Mouse (Mus musculus) adipocyte (in vitro differentiated cells): ENCODE results near the gene Ccdc33.

Experiments used
- DNase-seq: peaks from one replicate; pipeline ENCODE4 v3.0.0-alpha.2; 2016; ENCODE audit warnings: low spot score

Ccdc33 gene

DNA sequence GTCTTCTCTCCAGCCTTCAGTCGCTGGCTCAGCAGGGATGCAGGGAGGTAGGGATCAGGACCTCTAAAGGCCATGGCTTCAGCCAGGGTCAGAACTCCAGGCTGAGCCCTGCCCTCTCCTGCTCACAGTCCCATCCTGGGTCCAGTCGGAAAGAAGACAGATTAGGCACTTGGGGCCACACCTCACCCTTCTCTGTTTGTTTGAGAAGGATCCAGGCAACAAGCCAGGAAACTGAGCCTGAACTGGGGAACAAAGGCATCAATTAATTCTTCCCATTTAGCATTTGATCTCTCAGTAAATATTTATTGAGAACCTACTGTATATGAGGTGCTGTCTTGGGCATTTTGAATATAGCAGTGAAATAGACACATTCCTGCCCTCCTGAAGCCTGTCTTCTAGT, at the start of gene Ccdc33:
TSS of gene Ccdc33 (minus strand) at position 153 of the 400 bp plus-strand sequence.
- DNase-seq, result no peak

DNA sequence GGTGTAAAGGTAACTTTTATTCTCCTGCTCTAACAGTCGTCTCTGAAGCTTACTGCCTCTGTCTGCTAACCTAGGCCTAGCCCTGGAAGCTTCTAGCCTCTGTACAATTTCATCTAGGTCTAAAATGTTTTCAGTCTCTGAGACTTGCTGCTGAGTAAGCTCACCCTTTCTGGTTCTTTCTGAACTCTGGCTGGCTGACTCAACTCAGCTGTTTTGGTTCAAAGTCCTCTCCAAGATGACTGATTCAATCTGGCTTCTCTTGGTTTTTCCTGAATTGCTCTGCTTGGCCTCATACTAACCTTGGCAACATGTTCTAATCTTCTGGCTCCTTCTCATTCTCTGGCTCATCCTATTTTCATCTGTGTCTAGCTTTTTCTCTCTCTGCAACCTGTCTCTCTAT, 47.2 kb upstream of the Ccdc33 start:
- DNase-seq, result no peak

DNA sequence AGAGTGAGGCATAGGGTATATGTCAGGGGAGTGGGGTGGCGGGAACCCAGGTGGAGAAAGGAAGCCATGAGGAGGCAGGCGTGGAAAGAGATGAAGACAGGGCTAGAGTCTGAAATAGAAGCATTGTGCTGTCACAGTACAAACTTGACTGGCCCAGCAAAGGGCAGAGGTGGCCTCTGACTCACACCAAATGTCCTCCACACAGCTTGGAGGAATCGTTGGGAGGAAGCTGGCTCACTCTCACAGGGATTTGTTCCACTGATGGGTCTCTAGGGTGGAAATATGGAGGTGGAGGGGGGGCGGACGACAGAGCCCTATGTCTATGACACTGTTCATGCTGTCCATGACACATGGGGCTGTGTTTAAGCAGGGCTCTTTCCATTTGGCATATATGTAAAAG, 44.5 kb upstream of the Ccdc33 start:
- DNase-seq, result no peak

DNA sequence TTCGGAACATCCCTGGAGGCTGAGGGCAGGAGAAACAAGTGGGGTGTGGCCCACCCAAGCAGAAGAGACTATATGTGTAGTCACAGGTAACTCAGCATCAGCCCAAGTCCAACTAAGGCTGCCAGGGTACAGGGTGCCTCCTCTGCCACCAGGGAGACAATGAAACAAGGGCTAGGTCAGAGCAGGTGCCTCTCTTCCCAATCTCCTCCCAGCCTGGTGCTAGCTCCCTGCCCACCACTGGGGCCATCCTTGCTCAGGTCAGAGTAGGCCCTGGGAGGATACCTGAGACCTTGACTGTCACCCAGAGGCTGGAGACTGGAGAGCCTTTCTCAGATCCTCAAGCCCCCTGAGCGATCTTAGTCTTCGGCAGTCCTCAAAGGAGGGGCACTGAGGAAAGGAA, 43.5 kb upstream of the Ccdc33 start:
- DNase-seq, result no peak

DNA sequence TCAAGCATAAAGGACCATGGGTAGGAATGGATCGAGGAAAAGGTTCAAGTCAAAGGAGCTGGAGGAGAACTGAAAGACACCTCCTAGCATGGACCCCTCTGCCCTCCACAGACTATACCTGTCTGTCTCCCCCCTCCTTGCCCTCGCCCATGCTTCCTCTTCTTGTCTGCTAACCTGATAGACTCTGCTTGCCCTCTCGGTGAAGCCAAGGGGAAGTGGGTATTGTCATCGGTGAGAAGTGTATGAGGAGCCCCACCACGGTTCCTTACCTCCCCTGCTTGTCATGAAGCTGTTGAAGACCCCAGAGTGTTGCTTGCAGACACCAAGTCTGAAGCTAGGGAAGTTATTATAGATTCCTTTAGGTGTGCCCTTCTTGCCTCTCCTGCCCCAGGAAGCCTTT, 41.7 kb upstream of the Ccdc33 start:
- no peak for DNase-seq

DNA sequence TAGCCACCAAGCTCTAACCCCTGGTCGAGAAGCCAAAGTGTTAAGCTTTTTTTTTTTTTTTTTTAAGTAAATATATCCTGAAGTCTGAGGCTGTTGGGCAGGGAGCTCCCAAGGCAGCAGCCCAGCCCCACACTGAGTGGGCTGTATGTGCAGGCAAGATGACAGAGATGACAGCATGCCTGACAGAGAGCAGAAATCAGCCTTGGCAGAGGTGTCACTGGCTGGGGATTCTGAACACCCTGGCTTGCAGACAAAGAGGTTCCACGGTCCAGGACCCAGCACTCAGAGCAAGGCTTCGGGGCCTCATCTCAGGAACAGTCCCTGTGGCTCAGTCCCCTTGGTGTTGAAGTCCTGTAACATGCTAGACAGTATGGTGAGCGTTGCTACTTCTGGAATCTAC, 41.2 kb upstream of the Ccdc33 start:
- DNase-seq, result no peak

DNA sequence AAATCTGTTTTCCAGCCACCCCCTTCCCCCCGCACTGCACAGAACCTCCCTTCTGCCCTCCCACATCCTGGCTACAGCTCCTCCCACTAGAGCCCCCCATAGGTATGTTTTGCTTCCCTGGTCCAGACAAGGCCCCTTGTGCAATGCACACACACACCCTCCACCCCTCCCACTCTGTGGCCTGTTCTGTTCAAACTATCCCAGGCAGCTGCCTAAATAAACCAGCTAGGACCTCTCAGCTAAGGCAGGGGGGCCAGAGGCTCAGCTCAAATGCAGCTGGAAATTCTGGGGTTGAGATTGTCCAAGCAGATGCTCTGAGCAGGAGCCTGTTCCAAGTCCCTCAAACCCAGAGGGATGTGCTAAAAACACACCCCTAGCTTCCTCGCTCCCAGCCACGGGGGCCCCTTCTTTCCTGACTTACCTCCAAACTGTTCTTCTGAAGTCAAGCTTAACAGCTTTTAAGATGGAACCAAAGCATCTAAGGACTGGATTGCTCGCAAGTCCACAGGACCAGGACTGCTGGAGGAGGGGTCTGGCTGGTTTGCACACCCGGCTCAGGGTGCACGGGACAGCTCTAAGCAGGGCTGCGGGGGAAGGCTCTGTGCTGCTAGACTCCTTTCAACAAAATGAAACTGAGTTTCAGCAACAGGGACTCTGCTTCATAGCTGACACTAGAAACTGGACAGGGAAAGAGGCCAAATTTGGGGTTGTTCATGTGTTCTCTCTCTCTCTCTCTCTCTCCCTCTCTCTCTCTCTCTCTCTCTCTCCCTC, 40.1 kb upstream of the Ccdc33 start:
- peak; percentile 73 for DNase-seq

DNA sequence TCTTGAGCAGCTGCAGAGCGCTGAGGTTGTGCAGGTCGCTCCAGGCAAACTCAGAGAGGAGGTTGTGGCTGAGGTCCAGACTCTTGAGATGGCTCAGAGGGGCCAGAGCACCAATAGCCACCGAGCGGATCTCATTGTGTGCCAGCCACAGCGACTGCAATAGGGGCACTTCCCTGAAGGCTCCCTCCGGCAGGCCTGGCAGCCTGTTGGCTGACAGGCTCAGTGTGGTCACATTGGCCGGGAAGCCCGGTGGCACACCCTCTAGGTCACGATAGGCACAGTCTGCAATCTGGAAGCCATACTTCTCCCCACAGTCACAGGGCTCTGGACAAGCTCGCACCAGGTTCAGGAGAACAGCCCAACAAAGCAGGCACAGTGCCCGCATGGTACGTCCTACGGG, 39.2 kb upstream of the Ccdc33 start:
- DNase-seq, result no peak

DNA sequence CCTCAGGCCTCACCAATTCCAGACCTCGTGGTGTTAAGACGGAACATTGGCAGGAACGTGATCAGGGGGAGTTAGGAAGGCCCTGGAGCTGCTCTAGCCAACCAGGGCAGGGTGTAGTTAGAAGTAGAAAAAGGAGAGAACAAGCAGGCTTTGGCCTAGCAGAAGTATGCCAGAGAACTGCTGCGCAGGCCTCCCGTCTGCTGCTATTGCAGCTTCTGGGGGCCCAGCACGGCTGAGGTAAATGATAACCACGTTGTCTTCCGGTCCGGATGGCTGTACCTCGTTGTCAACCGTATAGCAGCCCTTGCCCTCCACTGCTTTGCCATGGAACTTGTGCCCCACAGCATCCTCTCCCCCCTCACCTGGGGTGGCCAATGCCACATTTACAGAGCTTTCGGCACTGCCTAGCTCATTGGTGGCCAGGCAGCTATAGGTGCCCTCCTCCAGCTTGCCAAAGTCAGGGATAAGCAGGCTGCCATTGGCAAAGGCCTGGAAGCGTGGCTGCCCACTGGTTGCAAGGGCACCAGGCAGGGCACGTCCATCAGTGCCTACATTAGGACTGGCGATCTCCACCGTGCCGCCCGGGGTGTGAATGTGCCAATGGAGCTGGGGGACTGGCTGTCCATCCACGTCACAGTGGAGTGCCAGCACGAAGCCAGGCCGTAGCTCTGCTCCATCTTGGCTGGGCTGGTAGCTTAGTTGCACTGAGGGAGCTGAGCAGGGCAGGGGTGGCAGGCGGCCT, 38.4 kb upstream of the Ccdc33 start:
- DNase-seq, result no peak

DNA sequence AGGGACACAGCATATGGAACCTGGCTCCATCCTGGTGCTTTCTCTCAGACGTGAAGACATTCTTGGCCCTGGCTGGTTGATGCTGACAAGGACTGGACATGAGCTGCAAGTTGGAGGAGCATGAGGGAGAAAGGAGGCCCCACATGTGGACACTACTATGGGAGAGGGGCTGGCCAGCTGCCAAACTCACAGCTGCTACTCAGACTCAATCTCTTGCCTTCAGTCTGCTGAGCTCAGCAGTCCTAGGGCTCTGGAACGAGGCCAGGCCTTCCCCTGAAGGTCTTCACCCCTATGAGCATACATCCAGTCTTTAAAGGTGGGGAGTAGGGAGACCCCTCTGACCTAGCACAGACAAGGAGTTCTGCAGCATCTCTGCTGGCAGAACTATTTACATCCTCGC, 36.7 kb upstream of the Ccdc33 start:
- peak; percentile 39 for DNase-seq

DNA sequence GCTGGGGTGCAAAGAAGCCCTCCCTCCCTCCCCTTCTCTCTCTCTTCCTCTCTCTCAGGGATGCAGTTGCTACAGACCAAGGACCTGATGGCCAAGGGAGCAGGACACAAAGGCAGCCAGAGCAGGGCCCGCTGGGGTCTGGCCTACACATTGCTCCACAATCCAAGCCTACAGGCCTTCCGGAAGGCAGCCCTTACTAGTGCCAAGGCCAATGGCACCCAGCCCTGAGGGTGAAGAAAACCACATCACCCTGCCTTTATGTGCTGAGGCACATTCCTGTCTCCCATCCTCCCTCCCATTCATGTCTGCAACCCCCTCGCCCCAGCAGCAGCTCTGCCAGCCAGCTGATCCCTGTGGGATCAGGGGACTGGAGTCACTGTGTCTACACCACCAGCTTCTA, 34.5 kb upstream of the Ccdc33 start:
- DNase-seq, result no peak

DNA sequence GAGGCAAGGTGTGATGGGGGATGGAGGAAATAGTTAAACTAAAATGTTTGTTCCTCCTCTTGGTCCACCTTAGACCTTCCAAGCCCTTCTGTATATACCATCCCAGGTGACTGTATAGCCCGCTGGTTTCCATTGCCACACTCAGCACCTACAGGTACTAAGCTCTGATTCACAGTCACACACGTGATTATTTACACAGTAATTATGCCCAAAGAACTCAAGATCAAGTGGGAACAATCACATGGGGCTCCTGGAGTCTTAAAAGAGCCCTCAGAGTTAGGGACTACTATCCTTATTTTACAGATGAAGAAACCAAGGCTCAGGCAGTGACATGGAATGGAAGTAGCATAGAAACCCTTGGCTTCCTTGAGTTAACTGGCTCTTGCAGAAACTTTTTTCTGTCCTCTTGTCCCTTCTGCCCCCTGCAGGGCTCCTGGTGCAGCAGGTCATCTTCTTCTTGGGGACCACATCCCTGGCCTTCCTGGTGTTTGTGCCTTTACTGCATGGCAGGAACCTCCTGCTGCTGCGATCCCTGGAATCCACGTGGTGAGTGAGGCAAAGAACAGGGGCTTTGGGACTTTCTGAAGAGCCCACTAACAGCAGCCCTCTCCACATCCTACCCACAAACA, 32.2 kb upstream of the Ccdc33 start:
- peak; percentile 26 for DNase-seq

DNA sequence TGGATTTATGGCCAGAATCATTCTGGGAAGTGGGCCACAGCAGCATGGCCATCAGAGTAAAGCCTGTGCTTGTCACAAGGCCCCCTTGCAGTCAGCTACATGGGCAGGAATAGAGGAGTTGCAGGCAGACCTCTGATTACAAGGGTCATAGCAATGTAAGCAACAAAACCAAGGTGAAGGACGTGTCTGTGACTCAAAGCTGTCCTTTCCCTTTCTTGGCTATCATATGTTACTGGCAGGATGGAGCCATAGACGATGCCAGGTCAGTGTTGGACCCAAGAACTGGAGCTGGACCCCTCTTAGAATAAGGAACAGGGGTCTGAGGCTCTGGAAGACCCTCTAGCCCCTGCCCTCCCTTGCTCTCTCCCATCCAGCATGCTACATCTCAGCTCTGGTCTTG, 30.2 kb upstream of the Ccdc33 start:
- DNase-seq, result no peak

DNA sequence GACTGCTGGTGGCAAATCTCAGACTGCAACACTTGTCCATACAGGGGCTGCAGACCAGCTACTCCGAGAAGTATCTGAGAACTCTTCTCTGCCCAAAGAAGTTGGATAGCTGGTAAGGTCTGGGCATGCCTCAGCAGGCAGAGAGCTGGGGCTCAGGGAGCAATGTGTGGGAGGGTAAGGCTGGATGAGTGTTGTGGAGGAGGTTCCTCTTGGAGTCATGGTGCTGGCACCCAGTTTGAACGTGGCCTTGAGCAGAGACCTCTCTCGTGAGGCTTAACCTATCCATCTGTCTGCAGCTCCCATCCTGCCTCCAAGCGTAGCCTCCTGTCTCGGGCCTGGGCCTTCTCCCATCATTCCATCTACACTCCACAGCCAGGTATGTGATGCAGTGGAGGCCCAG, 26.8 kb upstream of the Ccdc33 start:
- DNase-seq, result no peak

DNA sequence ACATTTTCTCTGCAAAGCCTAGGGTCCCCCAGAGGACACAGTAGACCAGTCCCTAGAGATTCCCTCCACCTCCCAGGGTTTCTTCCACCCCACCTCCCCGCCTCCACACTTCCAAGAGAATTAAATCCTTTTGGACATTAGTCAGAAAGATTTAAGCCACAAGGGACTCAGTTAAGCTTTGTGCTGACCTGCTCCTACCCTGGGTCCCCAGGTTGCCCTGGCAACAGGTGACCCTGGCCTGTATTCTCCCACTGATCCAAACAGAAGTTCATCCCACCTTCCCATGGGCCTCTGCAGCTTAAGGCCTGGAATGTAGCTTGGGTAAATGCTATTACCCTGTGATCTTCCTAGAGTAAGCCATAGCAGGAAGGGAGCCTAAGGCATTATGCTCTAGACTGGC, 26.0 kb upstream of the Ccdc33 start:
- DNase-seq, result no peak

DNA sequence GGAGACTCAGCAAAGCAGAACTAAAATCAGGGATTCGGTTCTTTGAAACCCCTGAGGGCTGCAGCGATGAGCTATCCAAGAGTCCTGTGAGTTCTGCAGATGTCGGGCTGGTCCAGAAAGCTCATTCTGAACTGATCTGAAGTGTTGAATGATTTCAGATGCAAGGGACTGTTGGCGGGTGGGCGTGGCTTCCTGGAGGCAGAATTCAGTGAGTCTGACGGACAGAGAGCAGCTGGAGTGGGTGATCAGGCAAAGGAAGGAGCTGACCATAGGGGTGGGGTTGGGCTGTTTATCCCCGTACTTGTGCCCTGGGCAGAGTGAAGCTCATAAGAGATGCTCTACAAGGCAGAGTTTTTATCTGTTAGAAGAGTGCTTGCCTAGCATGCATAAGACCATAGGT, 24.8 kb upstream of the Ccdc33 start:
- DNase-seq, result no peak

DNA sequence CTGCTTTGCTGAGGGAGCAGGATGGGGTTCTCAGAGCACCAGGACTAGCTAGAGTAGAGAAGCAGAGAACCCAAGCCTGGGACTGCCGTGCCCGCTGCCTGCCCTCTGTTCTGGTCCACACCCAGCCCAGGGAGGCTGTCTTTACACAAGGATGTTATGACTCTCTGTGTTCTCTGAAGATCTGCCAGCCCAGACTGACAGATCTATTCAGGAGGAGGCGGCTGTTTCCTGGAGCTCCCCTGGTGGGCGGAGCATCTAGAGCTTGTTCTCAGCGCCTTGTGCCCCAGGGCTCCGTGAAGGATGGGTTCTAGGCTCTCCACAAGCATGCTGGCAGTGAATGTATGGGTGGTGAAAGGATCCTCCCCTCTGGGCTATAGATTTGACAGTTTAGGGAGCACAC, 21.3 kb upstream of the Ccdc33 start:
- no peak for DNase-seq

DNA sequence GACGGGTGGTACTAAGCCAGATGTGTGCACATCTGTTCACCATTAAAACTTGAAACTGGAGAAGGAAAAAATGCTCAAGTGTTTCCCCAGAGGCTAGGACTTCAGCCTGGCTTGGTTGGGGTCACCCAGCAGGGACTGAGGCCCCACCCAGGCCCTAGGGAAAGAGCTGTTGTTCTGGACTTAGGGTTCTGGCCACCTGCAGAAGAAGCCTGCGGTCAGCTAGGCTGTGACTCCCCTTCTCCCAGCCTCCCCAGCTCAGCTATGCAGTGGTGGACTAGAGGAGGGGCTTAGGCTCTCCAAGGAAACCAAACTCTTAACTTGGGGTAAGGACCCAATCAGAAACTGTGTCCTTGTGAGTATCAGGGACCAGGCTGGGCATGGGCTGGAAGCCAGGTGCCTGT, 17.3 kb upstream of the Ccdc33 start:
- DNase-seq, result no peak

DNA sequence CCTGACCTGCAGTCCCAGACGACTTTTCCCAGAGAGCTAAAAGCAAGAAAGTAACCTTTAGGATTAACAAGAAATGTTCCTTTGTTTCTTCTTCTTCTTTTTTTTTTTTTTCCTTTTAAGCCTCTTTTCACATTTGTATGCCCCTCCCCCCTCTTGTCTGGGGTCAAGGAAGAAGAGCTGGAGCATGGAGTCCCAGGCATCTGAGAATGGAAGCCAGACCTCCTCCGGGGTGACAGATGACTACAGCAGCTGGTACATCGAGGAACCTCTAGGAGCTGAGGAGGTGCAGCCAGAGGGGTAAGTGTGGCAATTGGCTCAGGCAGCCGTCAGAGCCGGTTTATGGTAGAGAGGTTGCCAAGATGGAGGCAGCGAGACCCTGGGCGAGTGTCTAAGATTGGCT, 16.3 kb upstream of the Ccdc33 start:
- DNase-seq, result no peak

DNA sequence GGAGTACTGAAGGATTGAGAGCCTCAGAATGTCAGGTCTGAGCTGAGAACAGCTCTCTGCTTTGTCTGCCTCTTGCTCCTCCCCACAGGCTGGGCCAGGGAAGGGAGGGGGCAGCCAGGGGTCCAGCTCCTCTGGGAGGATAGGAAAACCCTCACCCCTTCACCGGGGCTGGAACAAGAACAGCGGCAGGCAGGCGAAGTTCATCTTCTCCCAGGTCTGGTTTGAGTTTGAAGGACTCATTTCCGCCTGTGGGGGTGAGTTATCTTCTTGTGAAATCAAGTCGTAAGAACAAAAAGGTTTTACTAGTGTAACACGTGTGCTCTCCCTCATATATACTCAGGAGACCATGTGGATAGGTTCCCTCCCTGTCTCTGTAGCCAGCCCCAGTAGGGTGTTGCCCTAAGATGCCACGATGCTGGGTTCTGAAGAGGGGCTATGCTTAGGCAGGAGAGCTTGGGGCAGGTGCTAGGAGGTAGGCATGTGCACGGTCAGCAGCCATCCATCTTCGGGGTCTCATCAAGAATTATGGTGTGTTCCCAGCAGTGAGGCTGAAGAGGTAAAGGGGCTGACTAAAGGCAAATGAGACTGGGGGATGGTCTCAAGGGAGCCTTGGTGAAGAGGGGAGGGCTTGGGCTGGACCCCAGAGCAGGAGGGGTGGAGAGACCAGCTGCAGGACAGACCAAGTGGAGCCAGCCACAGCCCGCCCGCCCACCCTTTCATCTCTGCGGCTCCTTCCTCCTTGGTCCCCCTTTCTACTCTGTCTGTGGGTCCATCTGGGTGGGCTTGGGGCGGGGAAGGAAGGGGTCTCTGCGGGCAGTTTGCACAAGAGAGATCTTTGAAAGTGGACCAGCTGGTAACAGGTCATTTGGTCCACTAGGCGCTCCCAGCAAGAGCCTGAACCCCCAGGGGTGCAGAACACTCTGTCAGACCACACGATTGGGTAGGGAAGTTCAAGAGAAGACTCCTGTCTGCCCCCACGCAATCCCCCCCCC, 15.6 kb upstream of the Ccdc33 start:
- DNase-seq, result no peak

DNA sequence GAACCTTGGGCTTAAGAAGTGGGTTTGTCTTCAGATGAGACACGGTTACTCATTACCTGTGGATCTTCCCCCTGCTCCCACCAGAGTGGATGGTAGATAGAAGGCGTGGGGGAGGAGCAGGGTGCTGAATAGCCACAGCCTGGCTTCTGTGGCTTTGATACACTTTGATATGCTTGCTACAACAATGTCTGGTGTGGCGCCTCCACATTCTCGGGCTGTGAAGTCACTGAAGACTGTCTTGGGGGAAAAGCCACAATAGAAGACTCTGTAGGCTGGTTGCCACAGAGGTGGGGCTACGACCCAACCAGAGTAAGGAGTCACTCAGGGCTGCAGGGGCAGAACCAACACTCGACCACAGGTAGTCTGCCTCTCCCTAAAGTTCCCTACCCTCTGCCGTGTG, 13.1 kb upstream of the Ccdc33 start:
- DNase-seq, result no peak

DNA sequence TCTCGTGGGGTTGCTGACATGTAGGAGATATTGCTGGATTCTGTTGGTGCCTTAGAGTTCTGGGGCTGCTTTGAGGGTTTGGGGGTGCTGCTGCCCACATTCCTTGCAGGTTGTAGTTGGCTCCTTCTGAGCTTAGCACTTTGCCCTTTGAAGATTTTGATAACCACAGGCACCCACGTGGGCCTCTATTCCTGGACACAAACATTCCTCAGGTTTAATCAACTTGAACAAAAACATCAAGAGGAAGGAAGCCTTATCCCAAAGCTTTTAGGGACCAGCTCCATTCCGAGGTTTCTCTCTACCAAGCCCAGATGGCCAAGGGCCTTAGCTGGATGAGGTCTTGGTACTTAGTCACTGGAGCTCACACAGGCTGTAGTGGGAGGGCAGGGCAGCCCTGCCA, 12.3 kb upstream of the Ccdc33 start:
- DNase-seq, result no peak
